Mouse (Mus musculus) neural tube, embryonic 15.5 days (tissue): Measurements from ENCODE around the gene Ube2t. TPM values are rescaled to one million over a fixed set of nuclear protein-coding genes. Genes with fewer than 3 reads are reported as not detected.

Experiments used
- ATAC-seq: fragments of 200-750 bp; cut with Nextera tagmentation; 2 replicates; pipeline ENCODE4 v1.8.0; 2017; ENCODE audit warnings: mild to moderate bottlenecking, moderate TSS enrichment, moderate library complexity; ENCODE audit not compliant: low FRiP score
- H3K27ac ChIP-seq: fragments of 300-500 bp; sonication (generic); replicated peaks from 2 replicates; pipeline ENCODE4 v1.5.1; 2015; ENCODE audit warnings: mild to moderate bottlenecking, inconsistent platforms
- H3K27me3 ChIP-seq: fragments of 300-500 bp; sonication (generic); replicated peaks from 2 replicates; pipeline ENCODE4 v1.6.1; 2015; ENCODE audit warnings: inconsistent platforms
- H3K36me3 ChIP-seq: fragments of 300-500 bp; sonication (generic); 2 replicates; pipeline ENCODE4 v1.6.1; 2015; ENCODE audit warnings: inconsistent platforms
- H3K4me1 ChIP-seq: fragments of 300-500 bp; sonication (generic); 2 replicates; pipeline ENCODE4 v1.6.1; 2015; ENCODE audit warnings: inconsistent platforms
- H3K4me2 ChIP-seq: fragments of 300-500 bp; sonication (generic); 2 replicates; pipeline ENCODE4 v1.6.1; 2015; ENCODE audit warnings: inconsistent platforms, mild to moderate bottlenecking, moderate library complexity
- H3K4me3 ChIP-seq: fragments of 300-500 bp; sonication (generic); replicated peaks from 2 replicates; pipeline ENCODE4 v1.5.1; 2015; ENCODE audit warnings: mild to moderate bottlenecking, inconsistent platforms
- H3K9ac ChIP-seq: fragments of 300-500 bp; sonication (generic); replicated peaks from 2 replicates; pipeline ENCODE4 v1.6.1; 2015; ENCODE audit warnings: mild to moderate bottlenecking, inconsistent platforms
- H3K9me3 ChIP-seq: fragments of 300-500 bp; sonication (generic); replicated peaks from 2 replicates; pipeline ENCODE4 v1.6.1; 2016; ENCODE audit warnings: inconsistent platforms
- WGBS: fragments of 180-500 bp; shearing (Covaris S2); methylation state at CpG from one replicate; pipeline ENCODE4 v1.1.7; 2015; ENCODE audit warnings: mixed read lengths; 5-methylcytosine and 5-hydroxymethylcytosine counted together
- polyA plus RNA-seq: library from polyadenylated mRNA; unstranded; fragments of >200 nt; fragmentation: Nextera tagmentation; extraction: Ambion mirVana; gene quantifications from 2 replicates; pipeline ENCODE4 v1.2.1, GENCODE M21; 2015

Ube2t gene
- polyA plus RNA-seq, 1 experiment from 2014 or later = 11.4 TPM

DNA sequence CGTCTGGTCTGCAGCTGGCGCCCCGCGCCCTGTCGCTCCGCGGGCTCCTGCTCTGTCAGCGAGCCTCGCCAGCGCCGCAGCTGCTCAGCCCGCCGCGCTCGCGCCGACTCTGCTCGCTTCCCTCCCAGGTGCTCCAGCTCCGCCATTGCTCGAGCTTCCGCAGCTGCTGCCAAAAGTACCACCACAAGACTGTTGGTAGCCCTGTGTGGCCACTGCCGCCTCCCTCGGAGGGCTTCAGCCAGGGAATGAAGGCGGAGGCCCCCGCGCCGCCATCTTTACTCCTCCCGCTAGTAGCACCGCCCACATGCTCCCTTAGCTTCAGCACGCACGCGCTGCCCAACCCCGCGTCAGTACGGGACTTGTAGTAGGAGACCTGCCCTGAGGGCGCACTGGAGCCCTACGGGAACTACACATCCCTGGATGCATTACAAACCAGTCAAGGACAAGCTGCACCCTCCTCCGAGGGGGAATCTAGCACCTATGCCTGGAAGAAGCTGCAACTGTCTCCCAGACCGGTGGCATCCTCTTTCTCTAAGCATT, 6.7 kb upstream of the Ube2t start, which contains the start of gene Ppp1r12b:
Ppp1r12b (minus strand) TSS at position 306 of the 540 bp plus-strand sequence.
- peak within 1 kb of the TSS; percentile 96 for H3K27ac ChIP-seq
- no peaks in the 10 kb centered on the region for H3K27me3 ChIP-seq
- no peaks in the 10 kb centered on the region for H3K9me3 ChIP-seq
- H3K9ac ChIP-seq = peak within 1 kb of the TSS; percentile 88
- peak; percentile 99 for ATAC-seq
- H3K4me1 ChIP-seq = peaks cover 17% of the 10 kb centered on the region
- no peaks in the 10 kb centered on the region for H3K36me3 ChIP-seq
- peak within 1 kb of the TSS; percentile 79 for H3K4me2 ChIP-seq
- H3K4me3 ChIP-seq = peak within 1 kb of the TSS; percentile 92
- WGBS = under 1% methylated on average over 39 of the region's 39 CpGs

DNA sequence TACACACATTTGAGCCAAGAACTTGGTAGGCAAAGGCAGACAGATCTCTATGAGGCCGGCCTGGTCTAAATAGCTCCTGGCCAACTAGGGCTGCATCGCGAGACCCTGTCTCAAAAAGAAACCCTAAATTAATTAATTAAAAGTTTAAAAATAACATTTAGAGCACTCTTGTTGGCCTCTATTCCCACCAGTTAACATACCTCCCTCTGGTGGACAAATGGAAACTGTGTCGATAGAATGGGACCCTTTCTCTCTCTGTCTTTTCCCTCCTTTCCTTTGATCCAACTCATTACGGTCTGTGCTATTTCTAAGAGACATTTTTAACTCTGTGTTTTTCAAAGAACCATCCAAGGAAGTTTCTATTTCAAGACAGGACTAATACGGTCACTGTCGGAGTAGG, 1.7 kb upstream of the Ube2t start:
- Histone ChIP-seq H3K27me3 (no peaks in the 10 kb centered on the region), H3K9ac (no peak overlapping the region), H3K4me2 (no peak overlapping the region), H3K9me3 (no peaks in the 10 kb centered on the region), H3K36me3 (no peaks in the 10 kb centered on the region), H3K4me3 (no peak overlapping the region), H3K27ac (no peak overlapping the region), H3K4me1 (peaks cover 13% of the 10 kb centered on the region)
- 70% methylated on average over 7 of the region's 7 CpGs for WGBS
- no peak for ATAC-seq

DNA sequence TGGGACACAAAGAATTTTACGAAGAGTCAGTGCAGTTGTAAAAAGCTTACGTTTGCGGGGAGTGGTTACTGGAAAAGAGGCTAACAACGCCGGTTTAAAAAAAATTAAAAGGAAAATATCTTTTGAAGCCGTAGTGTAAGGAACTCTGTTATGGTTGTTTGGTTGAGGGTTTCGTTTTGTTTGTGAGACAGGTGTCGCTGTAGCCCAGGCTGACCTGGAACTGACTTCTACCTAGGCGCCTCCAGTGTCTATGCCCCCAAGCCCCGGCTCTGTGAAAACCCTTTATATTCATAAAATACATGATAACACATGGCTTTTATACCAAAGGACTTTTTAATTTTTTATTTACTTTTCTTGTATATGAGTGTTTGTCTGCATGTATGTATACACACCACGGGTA, 456 bp downstream of the Ube2t start:
- Histone ChIP-seq H3K27ac (no peak overlapping the region), H3K9me3 (no peaks in the 10 kb centered on the region), H3K9ac (peak overlapping the region; percentile 67), H3K4me2 (peak overlapping the region; percentile 77), H3K4me1 (peaks cover 13% of the 10 kb centered on the region), H3K4me3 (peak overlapping the region; percentile 83), H3K36me3 (no peaks in the 10 kb centered on the region), H3K27me3 (no peaks in the 10 kb centered on the region)
- peak; percentile 77 for ATAC-seq
- 3% methylated on average over 11 of the region's 11 CpGs for WGBS

DNA sequence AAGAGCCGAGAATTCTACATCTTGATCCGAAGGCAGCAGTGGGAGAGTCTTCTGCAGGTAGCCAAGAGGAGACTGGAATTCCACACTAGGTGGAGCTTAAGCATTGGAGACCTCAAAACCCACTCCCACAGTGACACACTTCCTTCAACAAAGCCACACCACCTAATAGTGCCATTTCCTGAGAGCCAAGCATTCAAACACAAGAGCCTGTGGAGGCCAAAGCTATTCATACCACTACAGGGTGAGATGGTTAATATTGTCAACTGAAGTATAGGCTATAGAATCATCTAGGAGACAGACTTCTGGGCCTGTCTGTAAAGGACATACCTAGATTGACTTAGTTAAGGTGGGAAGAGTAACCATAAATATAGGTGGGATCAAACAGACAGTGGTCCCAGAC, 3.1 kb downstream of the Ube2t start:
- WGBS = 90% methylated on average over 2 of the region's 2 CpGs
- H3K36me3 ChIP-seq = no peaks in the 10 kb centered on the region; the same call in 1 of the 2 replicates
- no peak overlapping the region for H3K4me3 ChIP-seq
- H3K9me3 ChIP-seq = no peaks in the 10 kb centered on the region
- H3K27me3 ChIP-seq = no peaks in the 10 kb centered on the region
- H3K4me1 ChIP-seq = peaks cover 13% of the 10 kb centered on the region
- no peak overlapping the region for H3K27ac ChIP-seq
- no peak for ATAC-seq
- H3K4me2 ChIP-seq = no peak overlapping the region
- no peak overlapping the region for H3K9ac ChIP-seq

DNA sequence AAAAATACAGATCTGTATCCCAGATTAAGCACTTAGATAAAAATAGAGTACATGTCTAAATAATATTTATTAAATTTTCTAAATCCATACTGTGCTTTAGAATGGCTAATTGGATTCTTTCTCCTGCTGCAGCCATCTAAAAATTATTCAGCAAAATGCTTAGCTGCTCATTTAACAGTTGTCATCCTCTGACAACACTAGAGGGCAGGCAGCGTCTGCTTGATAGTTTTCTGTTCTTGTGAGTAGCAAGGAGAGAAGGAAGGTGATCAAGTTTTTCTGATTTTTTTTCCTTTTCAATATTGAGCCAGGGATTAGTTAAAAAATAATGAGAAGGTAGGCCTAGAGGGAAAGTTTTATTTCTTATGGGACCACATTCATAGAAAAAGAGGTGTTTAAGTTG, 10.6 kb downstream of the Ube2t start:
- WGBS = 73% methylated on average over 1 of the region's 1 CpGs
- Histone ChIP-seq H3K27me3 (no peaks in the 10 kb centered on the region), H3K4me2 (no peak overlapping the region), H3K9ac (no peak overlapping the region), H3K4me3 (no peak overlapping the region), H3K27ac (no peak overlapping the region), H3K9me3 (no peaks in the 10 kb centered on the region), H3K4me1 (no peaks in the 10 kb centered on the region), H3K36me3 (no peaks in the 10 kb centered on the region; the same call in 1 of the 2 replicates)
- no peak for ATAC-seq

DNA sequence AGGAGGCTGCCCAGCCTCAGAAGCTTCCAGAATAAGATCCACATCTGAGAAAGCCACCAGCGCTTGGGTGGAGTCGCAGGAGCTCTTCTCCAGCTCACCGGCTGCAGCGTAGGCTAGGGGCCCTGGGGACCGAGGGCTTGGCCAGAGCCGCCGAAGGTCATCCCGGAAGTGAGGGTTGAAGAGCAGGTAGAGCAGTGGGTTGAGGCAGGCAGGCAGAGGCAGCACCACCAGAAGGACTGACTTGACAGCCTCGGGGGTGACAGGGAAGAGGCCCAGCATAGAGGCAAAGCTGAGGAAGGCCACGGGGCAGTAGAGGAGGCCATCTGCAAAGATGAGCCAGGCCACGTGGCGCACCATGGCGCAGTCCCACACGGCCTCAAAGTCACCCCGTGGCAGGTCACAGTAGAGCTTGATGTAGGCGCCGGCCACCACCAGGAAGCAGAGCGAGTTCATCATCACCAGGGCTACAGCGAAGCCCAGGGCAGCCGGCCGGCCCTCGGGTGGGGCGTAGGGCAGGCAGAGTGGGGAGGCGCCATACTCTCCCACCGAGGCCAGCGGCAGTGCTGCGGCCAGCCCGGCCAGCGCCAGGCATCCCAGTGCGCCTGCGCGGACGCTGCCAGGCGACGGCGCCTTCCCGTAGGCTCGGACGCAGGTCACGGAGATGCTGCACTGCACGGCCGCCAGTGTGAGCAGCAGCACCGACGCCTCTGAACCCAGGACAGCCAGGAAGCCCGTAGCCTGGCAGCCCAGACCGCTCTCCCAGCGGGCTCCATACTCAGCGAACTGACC, 25.0 kb downstream of the Ube2t start:
- H3K4me1 ChIP-seq = peaks cover 9% of the 10 kb centered on the region; the same call in 1 of the 2 replicates
- peak overlapping the region; percentile 43 for H3K4me3 ChIP-seq
- no peaks in the 10 kb centered on the region for H3K9me3 ChIP-seq
- H3K4me2 ChIP-seq = peak overlapping the region; percentile 67
- peak; percentile 82 for ATAC-seq
- peak overlapping the region; percentile 43 for H3K9ac ChIP-seq
- 28% methylated on average over 48 of the region's 48 CpGs for WGBS
- H3K36me3 ChIP-seq = no peaks in the 10 kb centered on the region
- H3K27ac ChIP-seq = 0 out of 2 replicates have a peak overlapping the region, but pooled peaks have one; percentile 3
- H3K27me3 ChIP-seq = peaks cover 10% of the 10 kb centered on the region

DNA sequence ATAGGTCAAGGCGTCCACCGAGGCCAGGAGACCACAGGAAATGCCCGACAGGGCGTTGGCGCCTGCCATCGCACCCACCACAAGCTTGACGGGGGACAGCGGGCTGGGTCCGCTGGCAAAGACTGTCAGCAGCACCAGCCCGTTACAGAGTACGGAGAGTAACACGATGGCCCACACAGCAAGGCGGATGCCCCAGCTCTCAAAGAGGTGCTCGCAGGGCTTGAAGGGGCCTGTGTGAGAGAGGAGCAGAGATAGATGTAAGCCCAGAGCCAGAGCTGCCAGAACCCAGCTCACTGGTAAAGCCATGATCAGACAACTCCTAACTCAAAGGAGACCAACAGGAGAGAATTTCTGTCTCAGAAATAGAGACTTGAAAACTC, 25.6 kb downstream of the Ube2t start:
- 0 out of 2 replicates have a peak overlapping the region, but pooled peaks have one; percentile 3 for H3K27ac ChIP-seq
- peak overlapping the region; percentile 43 for H3K9ac ChIP-seq
- WGBS = 10% methylated on average over 14 of the region's 14 CpGs

DNA sequence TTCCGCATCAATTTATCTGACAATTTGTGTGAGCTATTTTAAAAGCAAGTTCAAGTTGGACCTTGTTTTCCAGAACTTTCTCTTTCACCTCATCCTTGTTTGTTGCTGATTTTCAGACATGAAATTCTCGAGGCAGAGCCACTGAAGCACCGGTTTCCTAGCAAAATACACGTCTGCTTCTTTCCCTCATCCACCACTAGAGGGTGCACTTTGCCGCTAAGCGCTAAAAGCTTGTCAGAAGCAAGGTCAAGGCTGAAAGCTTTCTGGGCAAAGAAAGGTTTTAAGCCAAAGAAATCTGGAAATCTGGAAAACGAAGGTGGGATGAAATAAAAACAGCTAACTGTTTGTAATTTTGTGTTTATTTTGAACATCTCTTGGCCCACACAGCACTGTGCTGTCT, 27.0 kb downstream of the Ube2t start:
- H3K27me3 ChIP-seq = peaks cover 10% of the 10 kb centered on the region
- 11% methylated on average over 7 of the region's 7 CpGs for WGBS
- peaks cover 9% of the 10 kb centered on the region; the same call in 1 of the 2 replicates for H3K4me1 ChIP-seq
- no peak overlapping the region for H3K27ac ChIP-seq
- no peak for ATAC-seq
- no peak overlapping the region for H3K9ac ChIP-seq
- H3K4me2 ChIP-seq = no peak overlapping the region
- no peaks in the 10 kb centered on the region for H3K36me3 ChIP-seq
- H3K9me3 ChIP-seq = no peaks in the 10 kb centered on the region
- no peak overlapping the region for H3K4me3 ChIP-seq

More for the DNA sequence above, 25.6 kb downstream of the Ube2t start:
- H3K4me1 ChIP-seq = peaks cover 9% of the 10 kb centered on the region; the same call in 1 of the 2 replicates
- H3K4me3 ChIP-seq = peak overlapping the region; percentile 43
- peaks cover 10% of the 10 kb centered on the region for H3K27me3 ChIP-seq
- no peaks in the 10 kb centered on the region for H3K9me3 ChIP-seq
- peak overlapping the region; percentile 67 for H3K4me2 ChIP-seq
- no peaks in the 10 kb centered on the region for H3K36me3 ChIP-seq
- peak; percentile 56; the same call in 1 of the 2 replicates for ATAC-seq

DNA sequence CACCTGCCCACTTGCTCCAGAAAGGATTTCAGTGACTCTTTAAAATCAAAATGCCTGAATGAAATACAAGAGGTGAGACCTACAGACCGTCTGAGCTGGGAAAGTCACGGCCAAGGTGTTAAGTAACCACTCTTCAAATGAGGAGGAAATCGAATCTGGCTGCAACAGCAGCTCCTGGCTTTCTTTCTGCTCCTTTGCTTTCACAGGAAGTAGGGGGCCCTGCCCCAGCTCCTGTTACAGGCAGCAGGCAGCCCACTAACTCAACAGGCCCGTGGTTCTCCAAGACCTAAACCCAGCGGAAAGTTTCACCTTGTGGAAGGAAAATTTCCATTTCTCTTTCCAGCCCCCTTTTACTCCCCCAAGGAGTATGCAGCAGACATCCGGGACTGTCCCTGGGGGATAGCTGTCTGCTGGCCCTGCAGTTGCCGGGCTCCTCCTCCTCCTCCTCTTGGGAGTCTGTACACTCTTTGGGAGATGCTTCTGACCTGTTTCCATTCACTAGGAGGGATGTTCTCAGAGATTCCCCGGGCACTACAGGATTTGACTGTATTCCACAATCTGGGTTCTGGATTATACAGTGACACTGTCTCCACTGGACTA, 29.8 kb downstream of the Ube2t start:
- no peak overlapping the region for H3K4me2 ChIP-seq
- H3K9ac ChIP-seq = no peak overlapping the region
- no peaks in the 10 kb centered on the region for H3K36me3 ChIP-seq
- H3K4me3 ChIP-seq = no peak overlapping the region
- H3K4me1 ChIP-seq = peaks cover 16% of the 10 kb centered on the region; the same call in 1 of the 2 replicates
- H3K27me3 ChIP-seq = peaks cover 9% of the 10 kb centered on the region
- H3K27ac ChIP-seq = no peak overlapping the region
- ATAC-seq = no peak
- WGBS = 59% methylated on average over 8 of the region's 8 CpGs
- H3K9me3 ChIP-seq = no peaks in the 10 kb centered on the region

DNA sequence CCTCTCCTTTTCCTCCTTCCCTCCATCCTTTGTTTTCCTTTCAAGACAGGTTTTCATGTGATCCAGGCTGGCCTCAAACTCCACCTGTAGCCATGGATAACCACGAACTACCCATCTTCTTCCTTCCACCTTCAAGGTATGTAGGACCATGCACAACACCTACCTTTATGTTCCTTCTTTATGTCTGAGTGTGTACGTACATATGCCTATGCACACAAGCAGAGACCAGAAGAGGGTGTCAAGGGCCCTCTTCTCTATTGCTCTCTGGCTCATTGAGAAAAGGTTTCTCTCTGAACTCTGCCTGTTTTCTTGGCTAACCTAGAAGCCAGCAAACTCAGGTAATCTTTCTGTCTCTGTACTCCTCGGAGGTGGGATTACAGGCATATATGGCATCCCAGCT, 32.4 kb downstream of the Ube2t start:
- no peak overlapping the region for H3K9ac ChIP-seq
- peaks cover 3% of the 10 kb centered on the region; the same call in 1 of the 2 replicates for H3K27me3 ChIP-seq
- ATAC-seq = no peak
- no peak overlapping the region for H3K4me3 ChIP-seq
- no peak overlapping the region for H3K4me2 ChIP-seq
- WGBS = 83% methylated on average over 3 of the region's 3 CpGs
- no peak overlapping the region for H3K27ac ChIP-seq
- peaks cover 7% of the 10 kb centered on the region; the same call in 1 of the 2 replicates for H3K4me1 ChIP-seq
- no peaks in the 10 kb centered on the region for H3K9me3 ChIP-seq
- no peaks in the 10 kb centered on the region for H3K36me3 ChIP-seq

DNA sequence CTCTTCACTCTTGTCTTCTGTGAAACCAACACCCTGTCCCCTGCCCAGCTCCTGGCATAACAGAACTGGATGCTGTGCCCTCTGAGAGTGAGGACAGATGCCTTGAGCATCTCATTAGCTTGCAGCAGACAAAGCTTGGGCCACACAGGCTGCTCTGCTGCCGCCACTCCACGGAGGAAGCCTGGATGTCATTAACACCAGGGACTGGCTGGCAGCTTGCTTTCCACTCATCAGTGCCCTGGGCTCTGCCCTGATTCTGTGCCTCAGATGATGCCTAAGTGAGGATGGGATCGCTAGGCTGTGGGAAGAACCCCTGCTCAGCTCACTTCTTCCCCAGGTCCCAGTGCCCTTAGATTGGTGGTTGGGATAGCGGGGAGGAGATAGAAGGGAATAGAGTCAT, 33.1 kb downstream of the Ube2t start:
- Histone ChIP-seq H3K9me3 (no peaks in the 10 kb centered on the region), H3K4me3 (no peak overlapping the region), H3K9ac (no peak overlapping the region), H3K4me2 (no peak overlapping the region), H3K27me3 (peaks cover 3% of the 10 kb centered on the region; the same call in 1 of the 2 replicates), H3K4me1 (peaks cover 7% of the 10 kb centered on the region; the same call in 1 of the 2 replicates), H3K27ac (no peak overlapping the region), H3K36me3 (no peaks in the 10 kb centered on the region)
- ATAC-seq = no peak
- 52% methylated on average over 4 of the region's 4 CpGs for WGBS
